Mouse (Mus musculus) ovary, postnatal 14 days (tissue): ENCODE measurements around the gene Abat.

ENCODE experiments used
- DNase-seq: peaks from one replicate; pipeline ENCODE4 v3.0.0; 2022; ENCODE audit warnings: low spot score

The Abat gene

DNA sequence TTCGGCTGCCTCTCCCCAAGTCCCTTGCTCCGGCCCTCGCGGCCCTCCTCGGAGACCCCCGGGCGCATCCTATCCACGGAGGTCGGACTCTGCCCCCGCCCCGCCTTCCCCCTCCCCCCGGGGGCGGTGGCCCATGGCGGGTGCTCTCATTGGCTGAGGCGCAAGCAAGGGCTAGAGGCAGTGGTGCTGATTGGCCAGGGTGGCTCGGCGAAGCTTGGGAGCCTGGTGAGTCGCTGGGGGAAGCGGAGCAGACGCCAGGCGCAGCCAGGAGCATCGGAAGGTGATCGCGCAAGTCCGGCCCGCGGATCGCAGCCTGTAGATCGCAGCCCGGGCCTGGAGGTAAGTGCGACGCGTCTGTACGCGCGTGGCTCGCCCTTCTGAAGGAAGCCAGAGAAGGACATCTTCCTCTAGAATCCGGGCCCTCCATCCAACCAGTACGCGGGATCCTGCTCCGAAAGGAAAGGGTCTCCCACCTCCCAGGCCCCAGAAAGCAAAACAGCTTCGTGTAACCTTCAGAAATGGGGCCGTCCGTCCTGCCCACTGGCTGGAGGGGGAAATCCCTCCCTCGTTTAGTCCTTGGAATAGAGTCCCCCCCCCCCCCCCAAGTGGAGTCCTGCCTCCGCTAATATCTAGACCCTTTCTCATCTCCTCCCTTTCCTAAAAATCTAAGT is at the start of gene Abat:
TSS of gene Abat (plus strand) at position 194 of the 671 bp plus-strand sequence.
- DNase-seq, result peak; percentile 90

DNA sequence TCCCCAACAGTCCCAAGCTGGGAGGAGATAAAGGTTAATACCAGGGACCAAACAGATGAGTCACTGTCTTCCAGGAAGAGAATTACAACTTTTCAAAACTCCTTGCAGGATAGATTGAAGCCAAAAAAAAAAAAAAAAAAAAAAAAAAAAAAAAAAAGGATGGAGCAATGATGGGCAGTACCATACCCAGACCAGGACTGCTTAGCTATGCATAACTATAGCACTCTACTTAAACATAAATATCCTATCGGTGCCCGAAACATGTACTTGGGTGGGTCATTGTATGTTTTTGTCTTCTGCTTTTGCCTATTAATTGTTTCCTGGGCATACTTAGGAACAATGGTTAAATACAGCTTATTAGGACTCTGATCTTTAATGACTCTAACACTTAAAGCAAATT is 43.1 kb upstream of the Abat start:
- no peak for DNase-seq

DNA sequence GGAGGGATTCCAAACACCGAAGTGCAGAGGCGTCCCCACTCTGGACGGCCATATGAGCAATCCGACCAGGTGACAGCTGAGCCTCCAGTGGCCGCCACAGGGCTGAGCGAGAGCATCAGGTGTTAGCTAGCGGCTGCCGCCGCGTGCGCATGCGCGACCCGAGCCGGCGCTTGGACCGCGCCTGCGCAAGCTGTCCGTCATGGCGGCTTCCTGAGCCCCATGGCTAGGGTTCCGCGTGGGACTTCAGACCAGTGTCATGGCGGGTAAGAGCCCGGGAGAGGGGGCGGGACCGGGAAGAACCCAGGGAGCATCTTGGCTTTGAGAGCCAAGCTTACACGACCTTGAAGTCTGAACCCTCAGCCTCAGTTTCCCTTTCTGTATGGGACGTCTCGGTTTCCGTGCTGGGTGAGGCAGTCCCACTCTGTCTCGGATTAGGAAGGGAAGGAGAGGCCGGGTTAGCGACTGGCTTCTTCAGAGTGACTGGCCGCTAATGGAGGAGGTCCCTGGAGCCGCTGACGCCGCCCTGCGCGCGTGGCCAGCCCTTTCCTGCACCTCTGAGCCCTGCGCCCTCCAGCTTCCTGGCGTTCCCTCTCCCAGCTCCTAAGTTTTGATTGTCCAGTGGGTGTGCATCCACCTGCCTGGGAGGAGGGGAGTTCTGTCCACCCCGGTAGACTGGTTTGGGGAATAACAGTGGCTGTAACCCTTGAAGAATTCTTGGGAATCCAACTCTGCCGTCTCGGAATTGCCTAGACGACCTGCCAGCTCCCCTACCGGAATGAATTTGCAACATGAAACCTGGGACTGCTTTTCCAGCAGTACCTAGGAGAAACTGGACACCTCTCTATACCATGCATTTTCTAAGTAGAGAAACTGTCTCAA is 42.4 kb upstream of the Abat start, which contains the start of gene Mettl22:
TSS of gene Mettl22 (plus strand) at position 186 of the 879 bp plus-strand sequence.
- DNase-seq, result peak; percentile 79

DNA sequence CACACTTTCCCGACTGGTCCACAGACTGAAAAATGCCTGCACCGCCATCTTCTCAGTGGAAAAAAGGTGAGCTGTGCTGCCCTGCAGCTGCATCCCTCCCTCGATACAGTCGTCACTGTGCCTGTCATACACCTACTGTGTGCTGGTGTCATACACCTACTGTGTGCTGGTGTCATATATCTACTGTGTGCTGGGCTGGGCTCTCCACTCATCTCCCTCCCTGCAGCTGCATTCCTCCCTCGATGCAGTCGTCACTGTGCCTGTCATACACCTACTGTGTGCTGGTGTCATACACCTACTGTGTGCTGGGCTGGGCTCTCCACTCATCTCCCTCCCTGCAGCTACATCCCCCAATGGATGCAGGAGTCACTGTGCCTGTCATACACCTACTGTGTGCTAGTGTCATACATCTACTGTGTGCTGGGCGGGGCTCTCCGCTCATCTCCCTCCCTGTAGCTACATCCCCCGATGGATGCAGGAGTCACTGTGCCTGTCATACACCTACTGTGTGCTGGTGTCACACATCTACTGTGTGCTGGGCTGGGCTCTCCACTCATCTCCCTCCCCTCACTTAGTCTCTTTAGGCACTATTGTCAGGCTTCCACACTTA is 25.7 kb upstream of the Abat start:
- DNase-seq, result no peak

DNA sequence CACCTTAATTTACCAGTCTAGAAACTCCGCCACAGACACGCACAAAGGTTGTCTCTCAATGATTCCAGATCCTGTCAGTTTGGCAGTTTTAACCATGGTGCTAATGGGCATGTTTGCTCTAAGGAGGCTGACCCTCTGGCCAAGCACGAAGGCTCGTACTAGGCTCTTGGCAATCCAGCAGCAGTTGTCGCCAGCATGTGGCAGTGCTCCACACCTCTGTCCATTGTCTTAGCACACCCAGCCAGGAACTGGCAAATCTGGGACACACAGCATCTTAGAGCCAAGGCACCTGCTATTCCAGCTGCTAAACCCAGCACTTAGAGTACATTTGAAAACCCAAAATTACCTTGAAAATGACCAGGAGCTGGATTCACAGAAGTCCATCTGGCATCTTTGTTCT is 23.9 kb upstream of the Abat start:
- no peak for DNase-seq

DNA sequence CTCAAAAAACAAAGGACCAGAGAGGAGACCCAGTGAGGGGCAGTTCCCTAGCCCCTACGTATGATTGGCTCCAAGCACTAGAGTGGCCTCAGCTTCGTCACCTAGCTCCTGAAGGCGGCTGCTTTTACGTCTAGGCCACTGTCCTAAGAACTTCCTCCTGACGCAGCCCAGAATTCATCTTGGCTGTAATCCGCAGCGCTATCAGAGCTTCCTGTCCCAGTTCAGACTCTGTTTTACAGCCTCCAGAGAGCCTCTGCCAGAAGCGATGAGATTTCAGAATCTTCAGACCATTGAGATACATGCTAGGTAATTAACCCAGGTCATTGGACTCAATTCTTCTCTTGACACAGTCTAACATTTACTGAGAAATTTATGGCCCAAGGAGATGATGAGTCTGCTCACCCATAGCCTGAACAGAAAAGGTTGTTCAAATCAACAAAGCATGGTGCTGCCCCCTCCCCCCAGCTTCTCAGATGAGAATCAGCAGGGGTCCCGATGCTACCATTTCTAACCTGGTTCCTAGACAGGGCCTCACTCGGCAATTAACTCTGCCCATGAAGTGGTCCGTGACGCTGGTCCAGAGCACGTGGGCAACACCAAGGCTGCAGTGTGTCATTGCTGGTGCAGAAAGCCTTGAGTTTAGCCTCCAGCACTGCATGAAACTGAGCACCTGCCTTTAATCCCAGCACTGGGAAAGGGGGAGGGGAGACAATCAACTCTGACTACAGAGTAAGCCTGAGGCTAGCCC is 21.3 kb upstream of the Abat start:
- no peak for DNase-seq

DNA sequence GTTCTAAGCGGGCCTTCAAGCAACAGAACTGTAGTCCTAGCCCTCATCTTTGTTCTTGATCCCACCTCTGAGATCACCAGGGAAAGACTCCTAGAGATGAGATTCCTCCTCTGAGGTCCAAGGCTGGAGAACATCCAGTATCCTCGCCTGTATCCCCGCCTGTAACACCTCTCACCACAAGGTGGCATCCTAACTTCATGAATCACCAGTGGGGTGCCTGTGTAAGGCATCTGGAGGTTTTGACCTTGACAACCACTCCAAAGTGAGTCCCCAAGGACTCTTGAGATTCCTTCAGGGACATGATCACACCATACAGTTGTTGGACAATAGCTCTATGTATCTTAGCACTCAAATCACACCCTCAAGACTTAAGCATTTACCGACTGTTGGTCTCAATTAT is 19.0 kb upstream of the Abat start:
- peak; percentile 61 for DNase-seq

DNA sequence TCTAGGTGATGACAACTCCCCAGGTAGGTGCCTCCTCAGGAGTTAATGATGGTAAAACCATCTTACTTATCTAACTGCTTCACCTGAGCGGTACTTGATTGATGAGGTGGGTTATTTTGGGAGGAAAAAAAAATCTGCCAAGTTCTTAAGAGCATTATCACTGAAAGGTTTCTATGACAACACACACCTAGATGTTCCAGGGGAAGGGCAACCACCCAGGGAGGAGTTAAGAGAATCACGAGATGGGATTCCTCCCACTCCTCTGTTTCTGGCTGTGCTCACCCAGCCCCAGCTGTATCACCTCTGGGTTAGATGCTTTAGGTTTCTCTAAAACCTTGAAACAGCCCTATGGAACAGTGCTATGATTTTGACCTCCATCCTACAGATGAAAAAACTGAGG is 16.3 kb upstream of the Abat start:
- DNase-seq, result no peak

DNA sequence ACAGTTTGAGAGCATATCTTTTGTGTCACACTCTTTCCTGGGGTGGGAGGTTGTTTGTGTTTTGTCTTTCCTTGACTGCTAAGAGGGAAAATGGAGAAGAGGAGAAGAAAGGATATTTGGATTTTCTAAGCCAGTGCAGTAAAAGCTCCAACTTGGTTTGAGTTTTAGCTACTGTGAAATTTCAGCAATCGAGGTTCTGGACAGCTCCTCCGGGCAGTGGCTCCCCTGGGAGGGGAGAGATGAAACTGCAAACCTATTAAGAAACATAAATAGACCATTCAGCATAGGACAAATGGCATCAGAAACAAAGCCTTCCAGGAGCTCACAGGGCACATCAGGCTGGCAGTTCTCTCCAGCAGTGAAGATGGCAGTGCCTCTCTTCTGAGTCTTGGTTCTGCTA is 9.0 kb upstream of the Abat start:
- DNase-seq, result no peak

DNA sequence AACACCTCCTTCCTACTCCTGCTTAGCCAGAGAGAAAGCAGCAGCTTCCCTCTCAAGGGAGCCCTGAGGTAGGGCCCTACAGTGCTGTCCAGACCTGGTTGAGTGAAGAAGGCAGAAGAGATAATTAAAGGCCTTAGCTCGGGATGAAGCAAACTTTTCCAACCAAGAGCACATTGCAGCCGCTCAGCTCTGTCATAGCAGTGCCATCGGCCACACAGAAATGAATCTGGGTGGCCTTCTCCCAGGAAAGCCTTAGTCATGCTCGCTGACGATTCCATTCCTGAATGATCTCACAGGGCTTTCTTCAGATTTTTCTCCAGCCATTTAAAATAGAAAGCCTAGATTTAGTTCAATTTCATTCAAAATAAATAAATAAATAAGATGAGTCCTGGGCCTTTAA is 3.3 kb upstream of the Abat start:
- no peak for DNase-seq

DNA sequence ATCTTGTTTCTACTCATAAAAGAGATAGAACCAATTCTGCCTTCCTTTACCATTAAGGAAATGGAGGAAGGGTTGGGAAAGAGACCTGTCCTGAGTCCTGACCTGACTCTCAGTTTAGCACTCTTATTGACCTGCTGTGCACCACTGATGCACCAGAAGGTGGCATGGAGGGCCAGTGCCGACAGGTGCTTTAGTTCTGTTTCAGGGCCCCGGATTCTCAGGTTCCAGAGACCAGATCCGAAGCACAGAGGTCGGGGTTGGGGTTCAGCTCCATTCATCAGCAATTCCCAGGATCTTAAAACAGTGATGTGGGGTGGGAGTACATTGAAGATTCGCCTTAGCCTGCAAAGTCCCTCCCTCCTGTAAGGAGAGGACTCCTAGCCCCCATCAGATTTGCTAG is 399 bp upstream of the Abat start:
- DNase-seq, result no peak

DNA sequence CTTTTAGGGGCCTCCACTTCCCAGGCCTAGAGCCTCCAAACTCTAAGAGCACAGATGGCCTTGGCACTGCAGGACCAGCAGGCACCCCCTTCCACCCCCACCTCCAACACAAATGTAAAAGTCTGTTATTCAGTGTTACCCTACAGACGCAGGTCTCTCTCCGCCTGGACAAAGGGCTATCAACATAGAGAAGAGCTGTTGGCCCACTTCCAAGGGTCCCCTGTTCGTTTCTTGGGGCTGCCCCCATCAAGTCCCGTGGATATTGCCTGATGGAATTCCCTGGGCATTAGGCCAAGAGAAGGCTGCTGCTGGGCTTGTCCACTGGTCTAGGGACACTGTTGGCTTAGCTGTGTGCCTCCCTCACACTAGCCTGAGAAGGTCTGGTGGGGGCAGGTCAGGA is 951 bp downstream of the Abat start:
- no peak for DNase-seq

DNA sequence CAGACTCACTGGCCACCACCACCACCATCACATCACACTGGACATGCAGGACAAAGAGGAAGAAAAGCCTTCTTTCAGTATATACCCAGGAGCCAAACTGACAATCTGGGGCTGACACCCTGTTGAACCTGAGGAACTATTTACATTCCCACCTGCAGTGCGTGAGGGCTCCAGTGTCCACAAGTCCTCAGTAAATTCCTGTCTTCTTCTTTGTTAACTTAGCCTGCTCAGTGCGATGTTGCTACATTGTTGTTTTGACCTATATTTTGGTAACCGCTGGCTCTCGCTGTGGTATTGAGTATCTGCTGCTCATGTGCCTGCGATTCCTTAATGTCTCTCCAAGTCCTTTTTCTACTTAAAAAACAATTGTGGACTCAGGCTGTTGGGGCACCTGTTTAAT is 7.3 kb downstream of the Abat start:
- DNase-seq, result no peak

DNA sequence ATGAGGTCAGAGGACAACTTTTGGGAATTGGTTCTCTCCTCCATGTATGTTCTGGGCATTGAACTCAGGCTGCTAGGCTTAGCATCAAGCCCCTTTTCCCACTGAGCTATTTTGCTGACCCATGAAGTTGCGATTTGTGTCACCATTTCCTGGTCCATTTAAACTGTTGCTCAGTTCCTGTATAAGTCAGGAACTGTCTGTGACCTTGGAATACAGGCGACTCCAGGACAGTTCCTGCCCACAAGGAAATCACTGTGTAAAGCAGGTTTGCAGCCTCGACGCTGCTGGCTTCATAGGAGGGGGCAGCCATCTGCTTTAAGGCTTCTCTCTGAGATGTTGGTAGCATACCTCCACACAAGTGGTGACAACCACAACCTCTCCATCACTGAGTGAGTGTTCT is 8.1 kb downstream of the Abat start:
- no peak for DNase-seq

DNA sequence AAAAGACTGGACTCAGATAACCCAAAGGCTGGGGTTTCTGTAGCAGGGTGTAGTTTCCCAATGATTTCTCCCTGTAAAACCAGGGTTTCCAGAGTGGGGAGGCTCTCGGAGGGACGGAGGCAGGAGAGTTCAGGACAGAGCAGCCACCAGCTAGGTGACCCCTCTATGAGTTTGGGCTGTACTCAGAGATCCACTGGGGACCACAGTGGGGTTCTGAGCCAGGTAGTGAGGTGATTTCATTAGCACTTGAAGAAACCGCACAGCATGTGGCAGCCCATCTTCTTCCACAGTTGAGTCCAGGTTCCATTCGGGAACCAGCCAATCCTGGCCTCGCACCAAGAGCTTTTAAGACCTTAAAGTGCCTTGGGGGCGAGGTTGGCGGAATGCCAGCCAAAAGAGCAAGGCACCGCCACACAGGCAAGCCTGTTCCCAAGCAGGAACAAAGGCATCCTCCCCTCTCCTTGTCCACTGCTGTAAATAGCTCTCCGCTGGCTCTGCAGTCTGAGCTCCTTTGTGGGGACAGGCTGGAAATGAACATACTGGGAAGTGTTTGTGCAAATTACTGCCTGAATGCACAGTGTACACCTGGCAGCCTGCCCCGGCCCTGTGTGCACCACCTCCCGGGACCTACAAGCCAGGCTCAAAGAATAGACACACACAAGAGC is 10.4 kb downstream of the Abat start:
- peak; percentile 29 for DNase-seq

DNA sequence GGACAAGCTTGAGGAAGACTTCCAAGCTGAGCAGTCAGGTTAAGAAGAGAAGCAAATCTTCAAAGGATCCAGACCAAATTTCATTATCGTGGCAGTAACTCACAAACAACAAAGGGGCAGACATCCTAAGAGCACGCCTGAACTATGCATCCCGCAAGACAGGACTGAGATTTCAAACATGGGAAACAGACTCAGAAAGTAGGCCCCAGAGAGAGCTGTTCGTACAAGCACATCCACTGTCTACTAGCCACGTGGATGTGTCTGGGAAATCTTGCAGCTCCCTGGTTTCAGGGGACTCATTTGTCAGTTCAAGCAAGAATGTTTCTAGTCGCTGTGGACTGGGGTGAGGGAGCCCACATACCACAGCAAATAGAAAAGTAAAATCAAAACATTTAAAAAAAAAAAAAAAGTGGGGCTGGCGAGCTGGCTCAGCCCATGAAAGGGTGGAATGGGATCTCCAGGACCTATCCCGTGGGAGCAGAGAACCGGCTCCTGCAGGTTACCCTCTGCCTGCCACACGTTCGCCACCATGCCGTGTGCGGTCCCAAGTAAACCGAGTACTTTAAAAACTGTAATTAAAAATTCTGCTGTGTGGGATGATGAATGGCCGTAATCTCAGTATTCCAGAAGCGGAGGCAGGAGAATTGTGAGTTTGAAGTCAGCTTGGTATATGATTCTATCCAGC is 11.1 kb downstream of the Abat start:
- DNase-seq, result no peak

DNA sequence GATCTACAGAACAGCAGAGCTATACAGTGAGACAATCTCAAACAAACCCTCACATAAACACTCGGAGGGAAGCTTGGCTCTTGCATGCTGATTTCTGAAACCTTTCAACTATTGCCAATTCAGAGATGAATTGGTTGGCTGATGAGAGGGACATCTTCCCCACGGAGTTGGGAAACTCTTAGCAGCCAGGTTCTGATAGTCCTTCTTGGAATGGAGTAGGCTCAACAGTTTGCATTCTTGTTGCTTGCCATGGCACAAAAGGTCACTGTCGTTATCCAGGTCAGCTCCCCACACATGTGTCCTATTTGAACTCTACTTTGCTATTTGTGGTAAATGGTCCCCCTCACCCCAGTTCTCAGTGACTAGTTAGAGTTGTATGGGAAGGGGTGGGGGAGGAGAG is 12.1 kb downstream of the Abat start:
- DNase-seq, result no peak

DNA sequence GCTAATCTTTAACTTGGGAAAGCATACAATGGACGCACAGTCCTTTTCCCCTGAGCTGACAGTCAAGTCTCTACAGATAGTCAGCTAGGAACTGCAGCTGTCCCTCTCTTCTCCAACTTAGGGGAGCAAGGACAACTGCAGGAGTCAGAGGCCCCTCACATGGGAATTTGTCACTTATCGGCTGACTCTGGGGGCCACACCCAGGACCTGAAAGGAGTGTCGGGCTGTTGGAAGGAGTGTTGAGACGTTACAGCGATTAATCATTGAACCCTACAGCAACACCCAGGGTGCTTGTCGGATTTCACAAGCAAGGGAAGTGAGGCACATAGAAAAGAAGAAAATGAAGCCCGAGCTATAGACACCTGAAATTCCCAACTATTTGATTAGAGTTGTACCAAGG is 12.6 kb downstream of the Abat start:
- no peak for DNase-seq

DNA sequence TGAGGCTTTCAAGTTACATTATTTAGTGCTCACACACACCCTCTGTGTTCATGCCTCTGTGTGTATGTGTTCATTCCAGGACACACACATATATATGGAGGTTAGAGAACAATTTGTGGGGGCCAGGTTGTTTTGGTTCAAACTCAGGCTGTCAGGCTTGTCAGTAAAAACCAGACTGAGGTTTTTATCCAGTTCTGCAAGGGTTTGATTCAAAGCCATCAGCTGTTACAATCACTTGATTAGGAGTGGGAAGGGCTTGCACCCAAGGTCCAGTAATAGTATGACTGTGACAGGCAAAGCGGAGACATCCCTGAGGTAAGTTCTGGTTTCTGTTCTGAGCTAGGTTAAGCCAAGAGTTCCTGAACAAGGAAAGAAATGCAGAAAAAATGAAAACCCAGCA is 16.2 kb downstream of the Abat start:
- no peak for DNase-seq

DNA sequence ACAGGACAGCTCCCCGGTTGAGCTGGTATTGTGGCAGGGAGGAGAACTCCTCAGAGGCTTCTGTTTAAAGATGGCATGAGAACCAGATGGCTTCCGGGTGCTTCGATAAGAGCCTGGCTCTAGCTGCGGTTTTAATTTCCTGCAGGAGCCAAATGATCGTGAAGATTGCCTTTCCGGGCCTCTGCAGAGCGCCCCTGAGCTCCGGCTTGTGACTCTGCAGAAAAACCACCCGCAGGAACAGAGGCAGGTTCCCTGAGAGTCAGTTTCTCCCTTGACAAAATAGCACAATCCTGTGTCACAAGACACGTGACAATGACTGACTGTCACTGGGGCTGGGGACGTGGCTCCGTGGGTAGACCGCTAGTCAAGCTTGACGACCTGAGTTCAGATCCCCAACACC is 16.8 kb downstream of the Abat start:
- no peak for DNase-seq

DNA sequence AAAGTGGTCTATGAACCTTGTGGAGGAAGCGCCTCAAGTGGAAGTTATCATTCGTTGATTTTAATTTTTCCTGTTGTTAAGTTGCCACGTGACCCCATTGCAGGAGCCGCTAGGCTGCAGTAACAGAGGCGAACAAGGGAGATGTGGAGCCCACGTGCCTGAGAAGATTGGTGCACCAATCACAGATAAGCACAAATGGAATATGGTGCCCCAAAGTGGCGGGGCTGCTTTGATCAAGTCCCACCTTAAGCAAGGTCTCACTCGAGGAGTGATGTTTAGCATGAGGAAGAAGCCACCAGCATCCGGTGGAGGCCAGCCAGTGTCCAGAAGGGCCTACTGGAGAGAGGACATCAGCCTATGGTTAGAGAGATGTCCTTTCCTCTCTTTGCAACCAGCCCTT is 19.2 kb downstream of the Abat start:
- DNase-seq, result no peak
